Mouse (Mus musculus) cerebellum, adult 18-20 months (tissue): ENCODE data around the gene Adprhl1.

Source experiments
- DNase-seq, 2 experiments: peaks; one replicate each; pipeline ENCODE4 v3.0.0; 2021

Adprhl1 gene

GRCm38 (mm10) chr8:13190235-13190634 lies 63.7 kb downstream of the Adprhl1 start:
- DNase-seq: no peak

- DNase-seq: no peak
Observed at GRCm38 (mm10) chr8:13188857-13189256, 65.1 kb downstream of the Adprhl1 start.

- DNase-seq: no peak
Observed at GRCm38 (mm10) chr8:13188052-13188555, 65.9 kb downstream of the Adprhl1 start.

DNA sequence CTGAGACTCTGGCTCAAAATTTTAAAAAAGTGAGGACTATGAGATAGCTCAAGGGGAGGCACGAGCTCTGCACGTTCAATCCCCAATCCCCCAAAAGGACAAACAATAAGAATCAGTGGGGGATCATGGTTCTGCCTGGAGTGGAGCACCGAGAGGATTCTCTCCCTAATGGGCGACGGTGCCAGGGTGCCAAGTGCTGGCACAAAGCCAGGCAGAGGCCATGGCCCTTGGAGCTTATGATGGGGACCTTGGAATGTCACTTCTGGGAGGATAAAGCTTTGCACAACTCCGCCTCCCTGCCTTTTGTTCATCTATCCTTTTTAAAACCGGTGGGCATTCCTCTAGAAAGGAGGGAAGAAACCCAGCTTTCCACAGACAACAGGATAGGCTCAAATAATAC lies 66.3 kb downstream of the Adprhl1 start:
- DNase-seq: no peak

DNA sequence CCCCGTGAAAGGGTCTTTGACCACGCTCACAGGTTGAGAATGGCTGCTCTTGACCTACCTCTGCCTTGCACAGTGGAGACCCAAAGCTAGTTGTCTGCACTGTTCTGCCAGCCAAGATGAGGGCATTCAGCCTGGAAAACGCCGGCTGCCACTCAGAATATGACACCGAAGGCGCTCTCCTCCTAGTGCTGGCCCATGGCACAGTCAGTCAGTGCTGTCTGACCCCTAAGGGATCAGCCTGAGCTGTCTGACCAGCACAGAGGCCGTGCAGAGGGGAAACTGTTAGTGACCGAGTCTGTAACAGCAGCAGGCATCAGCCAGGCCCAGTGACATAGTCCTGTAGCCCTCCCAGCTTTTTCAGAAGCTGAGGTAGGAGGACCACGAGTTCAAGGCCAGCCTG lies 66.7 kb downstream of the Adprhl1 start:
- no peak for DNase-seq

DNA sequence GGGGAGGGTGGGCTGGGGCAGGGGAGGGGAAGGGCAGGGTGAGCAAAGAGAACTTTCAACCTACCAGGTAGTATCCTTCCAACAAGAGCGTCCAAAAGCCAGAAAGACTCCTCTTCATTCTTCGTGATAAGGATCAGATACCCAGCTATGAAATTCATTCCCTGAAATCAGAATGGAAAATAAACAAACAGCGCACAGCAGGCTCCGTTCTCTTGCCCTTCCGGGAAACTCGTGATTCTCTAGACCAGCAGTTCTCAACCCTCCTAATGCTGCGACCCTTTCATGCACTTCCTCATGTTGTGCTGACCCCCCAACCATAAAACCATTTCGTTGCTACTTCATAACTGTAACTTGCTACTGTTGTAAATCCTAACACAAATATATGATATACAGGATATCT lies 67.1 kb downstream of the Adprhl1 start:
- DNase-seq: no peak

GRCm38 (mm10) chr8:13181691-13181976 lies 72.3 kb downstream of the Adprhl1 start:
- no peak for DNase-seq

- no peak for DNase-seq
Observed at GRCm38 (mm10) chr8:13180911-13181690, 72.9 kb downstream of the Adprhl1 start.

GRCm38 (mm10) chr8:13180408-13180807 lies 73.6 kb downstream of the Adprhl1 start:
- no peak for DNase-seq

DNA sequence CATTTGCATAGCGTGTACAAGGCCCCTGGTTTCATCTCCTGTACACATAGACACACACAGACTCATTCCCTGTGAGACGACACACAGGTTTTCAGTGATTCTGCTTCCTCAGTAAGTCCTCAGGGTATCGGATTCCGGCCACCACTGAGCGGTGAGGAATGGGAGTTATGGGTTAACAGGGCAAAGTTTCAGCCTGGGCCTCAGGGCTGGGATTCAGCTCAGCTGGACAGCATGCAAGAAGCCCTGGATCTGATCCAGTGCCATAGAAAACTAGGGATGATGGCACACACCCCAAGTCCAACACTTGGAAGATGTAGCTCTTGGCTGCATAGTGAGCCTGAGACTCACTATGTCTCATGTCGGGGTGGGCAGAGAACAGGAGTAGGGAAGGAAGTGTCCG lies 74.0 kb downstream of the Adprhl1 start:
- DNase-seq: no peak

DNA sequence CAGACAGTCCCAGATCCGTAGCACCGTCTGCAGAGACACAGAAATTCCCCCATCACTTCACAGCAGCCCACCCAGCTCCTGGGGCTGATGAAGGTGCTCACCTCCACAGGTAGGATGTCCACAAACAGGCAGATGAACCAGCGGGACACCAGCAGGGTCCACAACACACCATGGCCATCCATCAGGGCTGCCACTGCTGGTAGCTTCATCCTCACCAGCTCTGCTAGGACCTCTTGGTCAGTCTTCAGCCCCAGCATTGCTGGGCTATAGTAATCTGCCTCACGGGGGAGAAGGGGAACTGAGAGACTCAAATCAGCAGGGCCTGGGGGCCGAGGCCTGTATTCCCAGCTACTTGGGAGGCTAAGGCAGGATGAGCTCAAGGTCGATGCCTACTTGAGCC lies 74.5 kb downstream of the Adprhl1 start:
- DNase-seq: no peak

DNA sequence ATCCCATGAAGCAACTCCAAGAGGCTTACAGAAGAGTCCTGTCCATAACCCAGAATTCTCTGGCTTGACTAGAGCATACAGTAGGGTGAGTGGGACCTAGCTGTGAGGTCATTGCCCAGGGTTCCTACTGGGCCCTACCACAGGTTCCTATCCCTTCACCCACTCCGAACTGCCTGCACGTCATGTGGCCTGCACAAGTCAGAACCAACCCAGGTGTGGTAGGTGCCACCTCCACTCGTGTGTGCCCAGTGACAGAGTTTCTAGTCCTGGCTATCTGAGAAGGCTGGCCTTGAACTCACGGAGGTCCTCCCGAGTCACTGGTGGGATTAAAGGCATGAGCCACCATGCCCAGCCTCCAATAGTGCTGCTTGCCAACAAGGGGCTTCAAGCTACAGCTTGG lies 75.8 kb downstream of the Adprhl1 start:
- no peak for DNase-seq

DNA sequence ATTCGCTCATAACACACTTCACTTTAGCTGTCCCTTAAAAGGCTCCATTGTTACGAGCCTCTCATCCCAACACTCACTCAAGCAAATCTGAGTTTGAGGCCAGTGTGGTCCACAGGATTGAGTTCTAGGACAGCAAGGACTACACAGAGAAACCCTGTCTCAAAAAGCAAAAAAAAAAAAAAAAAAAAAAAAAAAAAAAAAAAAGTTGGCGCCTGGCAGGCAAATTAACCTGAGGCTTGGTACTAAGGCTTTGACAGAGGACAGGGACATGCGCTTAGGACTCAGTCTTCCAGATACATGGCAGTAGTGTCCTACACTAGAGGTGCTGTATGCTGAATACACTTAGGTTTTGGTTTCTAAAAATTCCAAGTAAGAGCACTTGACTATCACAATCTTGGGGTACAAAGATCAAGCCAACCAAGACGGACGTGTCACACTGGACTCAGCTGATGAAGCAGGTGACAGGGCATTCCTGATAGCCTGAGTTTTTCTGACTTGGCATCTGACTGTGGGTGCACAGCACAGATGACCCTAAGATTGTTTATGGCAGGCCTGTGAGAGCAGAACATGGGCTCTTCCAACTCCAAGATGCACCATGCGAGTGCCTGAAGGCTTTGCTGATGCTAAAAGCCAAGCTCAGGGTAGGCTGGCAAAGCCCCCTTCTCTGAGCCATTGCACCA lies 76.6 kb downstream of the Adprhl1 start:
- no peak for DNase-seq

- no peak for DNase-seq
Observed at GRCm38 (mm10) chr8:13175650-13176049, 78.3 kb downstream of the Adprhl1 start.

- DNase-seq: no peak
Observed at GRCm38 (mm10) chr8:13174811-13175210, 79.2 kb downstream of the Adprhl1 start.

DNA sequence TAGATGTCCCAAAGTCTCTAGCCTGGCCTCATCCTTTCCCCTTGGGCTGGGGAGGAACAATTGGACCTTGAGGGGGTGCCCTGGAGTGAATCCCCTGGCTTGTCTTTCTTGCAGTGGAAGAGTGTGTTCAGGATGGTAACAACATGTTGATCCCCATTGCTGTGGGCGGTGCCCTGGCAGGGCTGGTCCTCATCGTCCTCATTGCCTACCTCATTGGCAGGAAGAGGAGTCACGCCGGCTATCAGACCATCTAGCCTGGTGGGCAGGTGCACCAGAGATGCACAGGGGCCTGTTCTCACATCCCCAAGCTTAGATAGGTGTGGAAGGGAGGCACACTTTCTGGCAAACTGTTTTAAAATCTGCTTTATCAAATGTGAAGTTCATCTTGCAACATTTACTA lies 79.7 kb downstream of the Adprhl1 start:
- DNase-seq: no peak
